Mouse (Mus musculus) limb, embryonic 14.5 days (tissue): ENCODE data around the gene Abcc4. TPM values are rescaled to one million over a fixed set of nuclear protein-coding genes. Genes with fewer than 3 reads are reported as not detected.

ENCODE experiments used
- ATAC-seq: fragments of 200-750 bp; cut with Nextera tagmentation; 2 replicates; pipeline ENCODE4 v1.8.0; 2017; ENCODE audit warnings: low read depth, moderate number of reproducible peaks, moderate TSS enrichment; ENCODE audit not compliant: low FRiP score
- DNase-seq: peaks from one replicate; pipeline ENCODE4 v3.0.0-alpha.2; 2015; ENCODE audit warnings: low spot score
- H3K27ac ChIP-seq: fragments of 300-500 bp; sonication (generic); replicated peaks from 2 replicates; pipeline ENCODE4 v1.5.1; 2014; ENCODE audit warnings: low read depth, mild to moderate bottlenecking, low read length, moderate library complexity, mixed read lengths
- H3K27me3 ChIP-seq: fragments of 300-500 bp; sonication (generic); 2 replicates; pipeline ENCODE4 v1.6.1; 2014; ENCODE audit warnings: low read length, mixed read lengths; ENCODE audit not compliant: control insufficient read depth, insufficient read depth
- H3K36me3 ChIP-seq: fragments of 300-500 bp; sonication (generic); 2 replicates; pipeline ENCODE4 v1.6.1; 2014; ENCODE audit warnings: mild to moderate bottlenecking, low read length, moderate library complexity, mixed read lengths; ENCODE audit not compliant: control insufficient read depth, insufficient read depth
- H3K4me1 ChIP-seq: fragments of 300-500 bp; sonication (generic); 2 replicates; pipeline ENCODE4 v1.6.1; 2014; ENCODE audit warnings: antibody characterized with exemption, low read length, mixed read lengths; ENCODE audit not compliant: control insufficient read depth, insufficient read depth
- H3K4me2 ChIP-seq: fragments of 300-500 bp; sonication (generic); replicated peaks from 2 replicates; pipeline ENCODE4 v1.6.1; 2014; ENCODE audit warnings: low read depth, mild to moderate bottlenecking, low read length, moderate library complexity; ENCODE audit not compliant: severe bottlenecking
- H3K4me3 ChIP-seq: fragments of 300-500 bp; sonication (generic); replicated peaks from 2 replicates; pipeline ENCODE4 v1.5.1; 2014; ENCODE audit warnings: low read length
- H3K9ac ChIP-seq: fragments of 300-500 bp; sonication (generic); 2 replicates; pipeline ENCODE4 v1.6.1; 2014; ENCODE audit warnings: mild to moderate bottlenecking, low read depth, low read length, moderate library complexity; ENCODE audit not compliant: severe bottlenecking
- H3K9me3 ChIP-seq: fragments of 300-500 bp; sonication (generic); 2 replicates; pipeline ENCODE4 v1.6.1; 2016; ENCODE audit warnings: low read length; ENCODE audit not compliant: control insufficient read depth
- POLR2A ChIP-seq: fragments of 200-500 bp; IDR thresholded peaks from 2 replicates; pipeline ENCODE4 v1.8.0; 2012; ENCODE audit warnings: inconsistent platforms, mild to moderate bottlenecking, moderate library complexity, borderline replicate concordance; ENCODE audit not compliant: insufficient read depth, insufficient read length; ENCODE audit errors: extremely low read depth
- WGBS: fragments of 180-500 bp; shearing (Covaris S2); extraction: QIAGEN DNeasy Blood & Tissue Kit; methylation state at CpG from one replicate; pipeline ENCODE4 v1.1.7; 2014; 5-methylcytosine and 5-hydroxymethylcytosine counted together
- polyA plus RNA-seq, 2 experiments: library from polyadenylated mRNA; depleted of rRNA in 1 of 2; stranded (reverse) in 1 of 2; unstranded in 1 of 2; fragments of >200 nt; fragmentation: Nextera tagmentation in 1 of 2; extraction: Ambion mirVana in 1 of 2; gene quantifications; 2 replicates each; pipeline versions ENCODE4 v1.2.1 to v1.2.3; 2012 to 2014

Gene Abcc4
- polyA plus RNA-seq, 2 experiments: 1.3 to 2.1 TPM

GRCm38 (mm10) chr14:118582333-118582941, 123.6 kb downstream of the Abcc4 start:
- Histone ChIP-seq H3K9me3 (no peaks in the 10 kb centered on the region), H3K27ac (no peak overlapping the region), H3K27me3 (no peaks in the 10 kb centered on the region), H3K4me2 (no peak overlapping the region), H3K4me1 (no peaks in the 10 kb centered on the region), H3K36me3 (no peaks in the 10 kb centered on the region), H3K9ac (no peak overlapping the region), H3K4me3 (no peak overlapping the region)
- no peak for DNase-seq
- WGBS: 75% methylated on average over 8 of the region's 8 CpGs
- no peak for ATAC-seq
- TF ChIP-seq POLR2A: no peak

DNA sequence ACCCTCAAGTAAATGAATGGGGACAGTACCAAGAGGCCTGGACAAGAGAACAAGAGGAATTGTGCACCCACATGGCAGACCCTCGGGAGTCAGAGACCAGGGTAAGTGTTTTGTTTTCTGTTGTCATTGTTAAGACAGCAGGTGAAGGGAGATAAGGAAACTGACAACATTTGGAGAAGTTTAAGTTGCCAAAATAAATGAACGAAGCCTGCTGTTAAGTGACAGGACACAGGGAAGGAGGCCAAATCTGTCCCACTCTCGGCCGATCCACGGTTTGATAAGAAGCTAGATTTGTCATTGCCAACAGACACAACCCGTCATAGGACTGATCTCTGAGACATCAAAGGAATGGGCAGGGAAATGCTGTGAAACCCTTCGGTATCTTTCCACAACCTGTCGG, 124.3 kb downstream of the Abcc4 start:
- Histone ChIP-seq H3K27ac (no peak overlapping the region), H3K9me3 (no peaks in the 10 kb centered on the region), H3K4me3 (no peak overlapping the region), H3K27me3 (no peaks in the 10 kb centered on the region), H3K9ac (no peak overlapping the region), H3K4me1 (no peaks in the 10 kb centered on the region), H3K36me3 (no peaks in the 10 kb centered on the region), H3K4me2 (no peak overlapping the region)
- WGBS: 71% methylated on average over 8 of the region's 8 CpGs
- DNase-seq (no peak), ATAC-seq (no peak)
- TF ChIP-seq POLR2A: no peak

- WGBS: 82% methylated on average over 19 of the region's 19 CpGs
These were observed 126.8 kb downstream of the Abcc4 start for GRCm38 (mm10) chr14:118579013-118579728.

DNA sequence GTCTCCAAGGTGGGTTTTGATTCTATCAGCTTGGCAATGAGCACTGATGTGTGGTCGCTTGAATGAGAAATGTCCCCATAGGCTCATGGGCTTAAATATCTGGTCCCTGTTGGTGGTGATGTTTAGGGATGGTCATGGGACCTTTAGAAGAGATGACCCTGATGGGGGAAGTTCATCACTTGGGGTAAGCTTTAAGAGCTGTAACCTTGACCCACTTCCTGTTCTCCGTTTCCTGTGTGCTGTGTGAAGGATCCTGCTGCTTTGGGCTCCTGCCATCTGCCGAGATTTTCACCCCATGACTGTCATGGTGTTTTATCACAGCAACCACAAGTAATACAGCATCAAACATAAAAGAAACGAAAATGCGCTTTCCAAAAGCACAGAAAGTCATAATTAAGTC, 128.1 kb downstream of the Abcc4 start:
- ATAC-seq (no peak), DNase-seq (no peak)
- no peaks in the 10 kb centered on the region for H3K4me1 ChIP-seq
- no peaks in the 10 kb centered on the region for H3K27me3 ChIP-seq
- no peaks in the 10 kb centered on the region for H3K36me3 ChIP-seq
- no peak overlapping the region for H3K27ac ChIP-seq
- H3K4me3 ChIP-seq: no peak overlapping the region
- TF ChIP-seq POLR2A: no peak
- H3K9ac ChIP-seq: no peak overlapping the region
- WGBS: 85% methylated on average over 5 of the region's 5 CpGs
- H3K4me2 ChIP-seq: no peak overlapping the region
- H3K9me3 ChIP-seq: no peaks in the 10 kb centered on the region

More at GRCm38 (mm10) chr14:118579013-118579728, 126.8 kb downstream of the Abcc4 start:
- Histone ChIP-seq H3K4me3 (no peak overlapping the region), H3K36me3 (no peaks in the 10 kb centered on the region), H3K4me1 (no peaks in the 10 kb centered on the region), H3K27me3 (no peaks in the 10 kb centered on the region), H3K27ac (no peak overlapping the region), H3K4me2 (no peak overlapping the region), H3K9me3 (no peaks in the 10 kb centered on the region), H3K9ac (no peak overlapping the region)
- DNase-seq: no peak
- ATAC-seq: no peak
- TF ChIP-seq POLR2A: no peak

DNA sequence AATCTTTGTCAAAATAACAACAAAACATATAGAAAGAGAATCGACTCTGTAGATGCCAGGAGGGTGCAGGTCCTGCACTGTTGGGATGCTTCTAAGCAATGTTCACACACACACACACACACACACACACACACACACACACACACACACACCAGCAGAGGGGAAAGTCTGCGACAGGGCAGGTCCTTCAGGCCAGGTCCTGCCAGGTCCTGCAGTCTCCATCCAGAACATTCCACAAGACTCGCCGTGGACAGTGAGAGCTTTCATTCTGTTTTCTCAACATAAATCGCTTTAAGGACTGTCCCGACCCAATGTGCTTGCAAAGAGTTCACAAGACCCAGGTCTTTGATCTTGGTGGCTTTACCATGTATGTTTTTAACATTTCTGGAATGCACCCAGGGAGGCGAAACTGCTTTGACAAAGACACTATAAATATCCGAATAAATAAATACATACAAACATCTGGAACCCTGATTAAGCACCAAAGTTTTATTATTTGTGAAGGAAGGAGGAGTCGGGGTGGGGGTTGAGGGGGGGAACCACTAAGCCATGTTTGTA, 133.3 kb downstream of the Abcc4 start:
- WGBS: 53% methylated on average over 9 of the region's 9 CpGs
- Histone ChIP-seq H3K27ac (no peak overlapping the region), H3K36me3 (no peaks in the 10 kb centered on the region), H3K27me3 (no peaks in the 10 kb centered on the region), H3K4me2 (no peak overlapping the region), H3K4me1 (peaks cover 4% of the 10 kb centered on the region; the same call in 1 of the 2 replicates), H3K9me3 (no peaks in the 10 kb centered on the region), H3K4me3 (no peak overlapping the region), H3K9ac (no peak overlapping the region)
- no peak for DNase-seq
- ATAC-seq: no peak
- no peak for TF ChIP-seq POLR2A
